In genomic region chr2:174197306-174197945, GRCm38 (mm10) we compare ENCODE assay signal across 26 mouse cellular contexts.
"Had no signal": no experiment of that assay in that cellular context is flagged by ENCODE, and none has a peak within 500 bp of the region (broad histone marks: within the 10 kb centered on the region; RNA-seq: fewer than 3 reads in every experiment).

No protein-coding gene starts in this region.

- H3K9me3 ChIP-seq: embryonic facial prominence, embryonic 10.5 days; embryonic facial prominence, embryonic 12.5 days; embryonic facial prominence, embryonic 13.5 days; embryonic facial prominence, embryonic 15.5 days; forebrain, embryonic 10.5 days; forebrain, embryonic 12.5 days; forebrain, embryonic 13.5 days; forebrain, embryonic 15.5 days had no signal

- H3K4me1 ChIP-seq: forebrain, embryonic 10.5 days; forebrain, embryonic 12.5 days; forebrain, embryonic 13.5 days; forebrain, embryonic 15.5 days had no signal

- H3K27ac ChIP-seq: embryonic facial prominence, embryonic 10.5 days; embryonic facial prominence, embryonic 12.5 days; embryonic facial prominence, embryonic 13.5 days; embryonic facial prominence, embryonic 15.5 days; forebrain, embryonic 10.5 days; forebrain, embryonic 12.5 days; forebrain, embryonic 13.5 days; forebrain, embryonic 15.5 days; gastrocnemius, adult 2 months; heart, adult 2 months had no signal

- DNase-seq: cerebellum, adult 18-20 months; cerebellum, adult 8-10 months; cerebellum, adult 9-10 months; cerebellum, adult 9-11 months; cerebellum, postnatal 14 days; cerebellum, postnatal 25 days; cerebellum, postnatal 36 days; embryo, embryonic 11 days; forebrain, postnatal 0 days; gastrocnemius, adult 2 months; gastrocnemius, postnatal 10 days; gastrocnemius, postnatal 14 days; gastrocnemius, postnatal 25 days; gastrocnemius, postnatal 36 days; heart, adult 18-20 months; heart, adult 2 months had no signal

- H3K36me3 ChIP-seq: embryonic facial prominence, embryonic 10.5 days; embryonic facial prominence, embryonic 12.5 days; embryonic facial prominence, embryonic 13.5 days; embryonic facial prominence, embryonic 15.5 days; forebrain, embryonic 10.5 days; forebrain, embryonic 12.5 days; forebrain, embryonic 15.5 days had no signal

- H3K27me3 ChIP-seq: embryonic facial prominence, embryonic 12.5 days; embryonic facial prominence, embryonic 13.5 days; embryonic facial prominence, embryonic 15.5 days; forebrain, embryonic 12.5 days; forebrain, embryonic 13.5 days; forebrain, embryonic 15.5 days had no signal

- H3K9ac ChIP-seq: embryonic facial prominence, embryonic 12.5 days; embryonic facial prominence, embryonic 13.5 days; embryonic facial prominence, embryonic 15.5 days; forebrain, embryonic 12.5 days; forebrain, embryonic 13.5 days; forebrain, embryonic 15.5 days; forebrain, postnatal 0 days had no signal

- H3K4me2 ChIP-seq: embryonic facial prominence, embryonic 12.5 days; embryonic facial prominence, embryonic 13.5 days; embryonic facial prominence, embryonic 15.5 days; forebrain, embryonic 12.5 days; forebrain, embryonic 13.5 days; forebrain, embryonic 15.5 days had no signal

- H3K4me3 ChIP-seq: embryonic facial prominence, embryonic 10.5 days; embryonic facial prominence, embryonic 12.5 days; embryonic facial prominence, embryonic 13.5 days; embryonic facial prominence, embryonic 15.5 days; erythroblast, embryonic 14.5 days; forebrain, embryonic 10.5 days; forebrain, embryonic 12.5 days; forebrain, embryonic 13.5 days; forebrain, embryonic 15.5 days; gastrocnemius, adult 2 months; heart, adult 2 months had no signal

- ATAC-seq: forebrain, embryonic 13.5 days; forebrain, embryonic 15.5 days; forebrain, embryonic 16.5 days; forebrain, postnatal 0 days had no signal
